Mouse (Mus musculus): Measurements from ENCODE around the gene Nefh. TPM values are rescaled to one million over a fixed set of nuclear protein-coding genes. Genes with fewer than 3 reads are reported as not detected.

Nefh gene
- polyA plus RNA-seq, 1 experiment from 2014 or later = 1.2 TPM

GRCm38 (mm10) chr11:4948792-4949191, 928 bp upstream of the Nefh start:
- H3K9ac ChIP-seq (replicated peaks) = peak overlapping the region; percentile 24; the same call in 1 of the 2 replicates
- 36% methylated on average over 8 of the region's 8 CpGs for WGBS
- peak overlapping the region; percentile 66 for H3K4me3 ChIP-seq (replicated peaks)
- ATAC-seq = no peak
- H3K36me3 ChIP-seq = no peaks in the 10 kb centered on the region
- peaks cover 97% of the 10 kb centered on the region for H3K27me3 ChIP-seq
- H3K4me2 ChIP-seq (replicated peaks) = peak overlapping the region; percentile 81
- no peak overlapping the region for H3K27ac ChIP-seq
- H3K9me3 ChIP-seq = no peaks in the 10 kb centered on the region
- H3K4me1 ChIP-seq (replicated peaks) = peaks cover 48% of the 10 kb centered on the region

GRCm38 (mm10) chr11:4946947-4947812, 684 bp downstream of the Nefh start:
- WGBS = under 1% methylated on average over 113 of the region's 120 CpGs
- H3K36me3 ChIP-seq = no peaks in the 10 kb centered on the region
- H3K4me2 ChIP-seq (replicated peaks) = peak overlapping the region; percentile 81
- peaks cover 88% of the 10 kb centered on the region for H3K27me3 ChIP-seq
- ATAC-seq = peak; percentile 94
- H3K9ac ChIP-seq (replicated peaks) = peak overlapping the region; percentile 81
- no peaks in the 10 kb centered on the region for H3K9me3 ChIP-seq
- H3K27ac ChIP-seq = peak overlapping the region; percentile 91
- H3K4me3 ChIP-seq (replicated peaks) = peak overlapping the region; percentile 66
- peaks cover 38% of the 10 kb centered on the region for H3K4me1 ChIP-seq (replicated peaks)

GRCm38 (mm10) chr11:4946530-4946929, 1.3 kb downstream of the Nefh start:
- ATAC-seq = peak; percentile 51
- H3K4me2 ChIP-seq (replicated peaks) = peak overlapping the region; percentile 81
- WGBS = 48% methylated on average over 13 of the region's 13 CpGs
- H3K27me3 ChIP-seq = peaks cover 81% of the 10 kb centered on the region
- H3K27ac ChIP-seq = peak overlapping the region; percentile 91; the same call in 1 of the 2 replicates
- H3K9me3 ChIP-seq = no peaks in the 10 kb centered on the region
- H3K4me3 ChIP-seq (replicated peaks) = peak overlapping the region; percentile 66
- peak overlapping the region; percentile 48; the same call in 1 of the 2 replicates for H3K9ac ChIP-seq (replicated peaks)
- peaks cover 38% of the 10 kb centered on the region for H3K4me1 ChIP-seq (replicated peaks)
- no peaks in the 10 kb centered on the region for H3K36me3 ChIP-seq

GRCm38 (mm10) chr11:4936243-4936642, 11.6 kb downstream of the Nefh start:
- Histone ChIP-seq H3K36me3 (peaks cover 13% of the 10 kb centered on the region), H3K9me3 (no peaks in the 10 kb centered on the region), H3K4me2 (replicated peaks) (no peak overlapping the region), H3K9ac (replicated peaks) (no peak overlapping the region), H3K27me3 (no peaks in the 10 kb centered on the region), H3K27ac (no peak overlapping the region), H3K4me3 (replicated peaks) (no peak overlapping the region), H3K4me1 (replicated peaks) (peaks cover 2% of the 10 kb centered on the region)
- WGBS = 77% methylated on average over 5 of the region's 5 CpGs
- no peak for ATAC-seq

- Histone ChIP-seq H3K27me3 (no peaks in the 10 kb centered on the region), H3K4me3 (replicated peaks) (no peak overlapping the region), H3K9me3 (no peaks in the 10 kb centered on the region), H3K27ac (peak overlapping the region; percentile 51; the same call in 1 of the 2 replicates), H3K36me3 (peaks cover 60% of the 10 kb centered on the region), H3K4me2 (replicated peaks) (no peak overlapping the region), H3K4me1 (replicated peaks) (peaks cover 11% of the 10 kb centered on the region), H3K9ac (replicated peaks) (no peak overlapping the region; the same call in 1 of the 2 replicates)
- ATAC-seq = 0 out of 2 replicates have a peak, but pooled peaks have one; percentile 24
- 67% methylated on average over 1 of the region's 1 CpGs for WGBS
Measured at GRCm38 (mm10) chr11:4931009-4931601, 16.8 kb downstream of the Nefh start.

- Histone ChIP-seq H3K9me3 (no peaks in the 10 kb centered on the region), H3K4me2 (replicated peaks) (no peak overlapping the region), H3K36me3 (peaks cover 89% of the 10 kb centered on the region), H3K27ac (no peak overlapping the region), H3K4me1 (replicated peaks) (peaks cover 11% of the 10 kb centered on the region), H3K9ac (replicated peaks) (no peak overlapping the region), H3K4me3 (replicated peaks) (no peak overlapping the region), H3K27me3 (no peaks in the 10 kb centered on the region)
- no peak for ATAC-seq
- 91% methylated on average over 3 of the region's 3 CpGs for WGBS
Measured at GRCm38 (mm10) chr11:4927224-4927623, 20.6 kb downstream of the Nefh start.

GRCm38 (mm10) chr11:4921751-4922150, 26.1 kb downstream of the Nefh start:
- Histone ChIP-seq H3K27me3 (no peaks in the 10 kb centered on the region), H3K27ac (no peak overlapping the region), H3K9ac (replicated peaks) (no peak overlapping the region), H3K4me3 (replicated peaks) (no peak overlapping the region), H3K4me1 (replicated peaks) (no peaks in the 10 kb centered on the region), H3K9me3 (no peaks in the 10 kb centered on the region), H3K36me3 (peaks cover 96% of the 10 kb centered on the region), H3K4me2 (replicated peaks) (no peak overlapping the region)
- ATAC-seq = no peak
- 91% methylated on average over 7 of the region's 7 CpGs for WGBS

- Histone ChIP-seq H3K36me3 (peaks cover 96% of the 10 kb centered on the region), H3K27ac (no peak overlapping the region), H3K4me1 (replicated peaks) (no peaks in the 10 kb centered on the region), H3K4me3 (replicated peaks) (no peak overlapping the region), H3K4me2 (replicated peaks) (no peak overlapping the region), H3K9me3 (no peaks in the 10 kb centered on the region), H3K27me3 (no peaks in the 10 kb centered on the region), H3K9ac (replicated peaks) (no peak overlapping the region)
- no peak for ATAC-seq
- 89% methylated on average over 2 of the region's 2 CpGs for WGBS
Measured at GRCm38 (mm10) chr11:4921281-4921680, 26.6 kb downstream of the Nefh start.

GRCm38 (mm10) chr11:4916068-4916467, 31.8 kb downstream of the Nefh start:
- Histone ChIP-seq H3K4me1 (replicated peaks) (no peaks in the 10 kb centered on the region), H3K4me2 (replicated peaks) (no peak overlapping the region), H3K9me3 (no peaks in the 10 kb centered on the region), H3K27me3 (no peaks in the 10 kb centered on the region), H3K27ac (no peak overlapping the region), H3K4me3 (replicated peaks) (no peak overlapping the region), H3K36me3 (peaks cover 96% of the 10 kb centered on the region), H3K9ac (replicated peaks) (no peak overlapping the region)
- no peak for ATAC-seq
- 44% methylated on average over 1 of the region's 1 CpGs for WGBS

- H3K27ac ChIP-seq = no peak overlapping the region
- peaks cover 87% of the 10 kb centered on the region for H3K36me3 ChIP-seq
- no peaks in the 10 kb centered on the region for H3K4me1 ChIP-seq (replicated peaks)
- no peak overlapping the region for H3K4me2 ChIP-seq (replicated peaks)
- WGBS = 94% methylated on average over 6 of the region's 6 CpGs
- no peaks in the 10 kb centered on the region for H3K27me3 ChIP-seq
- no peak for ATAC-seq
- no peak overlapping the region for H3K9ac ChIP-seq (replicated peaks)
- no peaks in the 10 kb centered on the region for H3K9me3 ChIP-seq
- no peak overlapping the region for H3K4me3 ChIP-seq (replicated peaks)
Measured at GRCm38 (mm10) chr11:4906231-4906630, 41.6 kb downstream of the Nefh start.

- Histone ChIP-seq H3K27me3 (no peaks in the 10 kb centered on the region), H3K9me3 (no peaks in the 10 kb centered on the region), H3K36me3 (peaks cover 70% of the 10 kb centered on the region), H3K9ac (replicated peaks) (no peak overlapping the region), H3K4me3 (replicated peaks) (no peak overlapping the region), H3K4me1 (replicated peaks) (no peaks in the 10 kb centered on the region), H3K27ac (no peak overlapping the region), H3K4me2 (replicated peaks) (no peak overlapping the region)
- no peak for ATAC-seq
- WGBS = 83% methylated on average over 6 of the region's 6 CpGs
Measured at GRCm38 (mm10) chr11:4901956-4902355, 45.9 kb downstream of the Nefh start.

- H3K36me3 ChIP-seq = peaks cover 59% of the 10 kb centered on the region
- H3K4me2 ChIP-seq (replicated peaks) = no peak overlapping the region
- no peak overlapping the region for H3K27ac ChIP-seq
- H3K27me3 ChIP-seq = no peaks in the 10 kb centered on the region
- 71% methylated on average over 5 of the region's 5 CpGs for WGBS
- peaks cover 14% of the 10 kb centered on the region for H3K4me1 ChIP-seq (replicated peaks)
- ATAC-seq = no peak
- no peak overlapping the region for H3K9ac ChIP-seq (replicated peaks)
- H3K4me3 ChIP-seq (replicated peaks) = no peak overlapping the region
- H3K9me3 ChIP-seq = no peaks in the 10 kb centered on the region
Measured at GRCm38 (mm10) chr11:4900437-4900836, 47.4 kb downstream of the Nefh start.
